Mouse (Mus musculus) forebrain, embryonic 12.5 days (tissue): Measurements from ENCODE around the gene Ulk4. TPM values are rescaled to one million over a fixed set of nuclear protein-coding genes. Genes with fewer than 3 reads are reported as not detected.

Experiments used
- microRNA-seq: library from miRNA; unstranded; fragments of <30 nt; microRNA quantifications from one replicate; pipeline ENCODE4, GENCODE M21; 2017
- polyA plus RNA-seq: library from polyadenylated mRNA; unstranded; fragments of >200 nt; fragmentation: Nextera tagmentation; extraction: Ambion mirVana; gene quantifications from 2 replicates; pipeline ENCODE4 v1.2.1, GENCODE M21; 2016

Gene Ulk4
- polyA plus RNA-seq, 1 experiment from 2014 or later: 179 TPM

Small RNA genes within 50 kb of the gene (microRNA-seq; reads per million reads assigned to microRNA genes)
- gene Mir7090: not detected

Other genes starting within 250 kb of the Ulk4 start
- gene Trak1, start 20.3 kb upstream of the Ulk4 start, polyA plus RNA-seq: 41.2 and 45.3 TPM in 2 replicates
- 7.3 and 13.5 TPM in 2 replicates for gene Cck, start 218.5 kb upstream of the Ulk4 start, polyA plus RNA-seq